Mouse (Mus musculus) gastrocnemius, postnatal 4 days (tissue): ENCODE data around the gene Alk. TPM values are rescaled to one million over a fixed set of nuclear protein-coding genes. Genes with fewer than 3 reads are reported as not detected.
A peak's percentile ranks its signal among the peaks of the same experiment; 100 is the strongest.

Source experiments
- DNase-seq, 2 experiments: peaks; one replicate each; pipeline ENCODE4 v3.0.0; 2021 to 2022; ENCODE audit warnings: low spot score in 2 of 2, mixed read lengths in 2 of 2
- total RNA-seq, 2 experiments: library from RNA; stranded (reverse); gene quantifications; 2 replicates each; pipeline ENCODE4 v1.2.3; 2021

Alk gene
- total RNA-seq, 2 experiments from 2014 or later: 0.37 to 0.47 TPM

DNA sequence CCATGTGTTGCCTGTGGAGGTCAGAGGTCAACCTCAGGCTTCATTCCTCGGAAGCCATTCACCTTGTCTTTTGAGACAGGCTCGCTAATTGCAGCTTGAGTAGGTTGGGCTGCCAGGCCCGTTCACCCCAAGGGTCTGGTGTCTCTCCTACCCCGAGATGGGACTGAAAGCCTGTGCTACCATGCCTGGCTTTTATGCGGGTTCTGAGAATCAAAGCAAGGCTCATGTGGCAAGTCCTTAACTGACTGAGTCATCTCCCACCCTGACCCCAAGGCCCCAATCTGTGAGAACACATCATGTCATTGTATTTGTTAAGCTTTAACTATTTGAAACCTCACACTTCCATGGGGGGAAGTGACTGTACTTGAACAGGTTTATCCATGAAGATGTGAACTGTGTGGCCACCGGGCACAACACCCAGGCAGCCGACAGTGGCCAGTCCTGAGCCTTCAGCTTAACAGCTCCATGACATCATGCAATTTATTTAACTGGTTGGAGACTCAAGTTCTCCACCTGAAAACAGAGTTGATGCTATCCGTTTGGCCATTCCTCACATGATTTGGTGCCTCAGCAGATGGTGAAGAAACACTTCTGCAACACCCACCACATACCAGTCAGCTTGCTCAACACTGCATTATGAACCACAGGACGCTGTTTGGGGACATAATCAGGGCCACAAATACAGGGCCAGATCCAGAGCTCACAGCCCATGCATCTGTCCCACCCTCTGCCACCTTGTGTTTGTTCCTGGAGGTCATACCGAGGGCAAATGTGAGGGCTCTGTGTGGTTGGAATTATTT, 446.4 kb downstream of the Alk start:
- no peak for DNase-seq

- DNase-seq: no peak
Measured at GRCm38 (mm10) chr17:72153038-72153437, 451.4 kb downstream of the Alk start.

GRCm38 (mm10) chr17:72144946-72145598, 459.4 kb downstream of the Alk start:
- DNase-seq: no peak

- DNase-seq: no peak
Measured at GRCm38 (mm10) chr17:72144461-72144860, 460.0 kb downstream of the Alk start.

- no peak for DNase-seq
Measured at GRCm38 (mm10) chr17:72132140-72132911, 472.1 kb downstream of the Alk start.

GRCm38 (mm10) chr17:72121660-72122059, 482.8 kb downstream of the Alk start:
- DNase-seq: no peak

DNA sequence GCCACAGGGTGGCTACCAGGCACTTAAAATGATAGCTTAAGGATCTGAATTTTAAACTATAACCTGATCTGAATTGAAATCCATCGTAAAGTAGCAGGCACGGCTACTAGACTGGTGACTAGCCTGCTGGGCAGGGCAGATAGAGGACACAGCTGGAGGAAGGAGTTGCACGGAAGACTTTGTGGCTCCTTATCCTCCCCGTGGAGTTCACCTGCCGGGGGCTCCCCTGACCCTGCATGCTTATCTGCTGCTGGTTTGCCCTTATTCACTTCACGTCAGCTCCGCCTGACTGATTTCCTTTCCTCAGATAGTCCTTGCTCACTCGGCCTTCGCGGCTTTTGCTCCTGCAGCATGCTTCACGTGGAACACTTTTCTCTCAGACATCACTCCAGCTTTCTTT, 484.1 kb downstream of the Alk start:
- DNase-seq: no peak

DNA sequence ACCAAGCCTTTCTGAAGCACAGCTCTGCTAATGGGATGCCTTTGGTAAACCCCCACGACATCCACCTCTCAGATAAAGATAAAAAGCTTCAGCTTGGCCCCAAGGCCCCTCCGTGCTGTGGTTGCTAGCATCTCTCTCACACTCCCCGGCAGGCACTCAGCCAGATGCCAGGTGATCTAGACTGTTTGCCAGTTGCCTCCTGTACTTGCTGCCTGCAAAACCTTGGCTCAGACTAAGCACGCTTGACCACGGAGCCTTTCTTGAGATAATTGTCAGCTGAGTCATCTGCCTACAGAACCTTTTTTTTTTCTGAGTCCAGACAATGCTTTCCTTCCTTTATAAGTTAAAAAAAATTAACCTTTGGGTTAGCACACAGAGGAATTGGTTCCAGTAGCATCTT, 486.1 kb downstream of the Alk start:
- no peak for DNase-seq

GRCm38 (mm10) chr17:72115271-72115944, 489.0 kb downstream of the Alk start:
- no peak for DNase-seq

- DNase-seq: no peak
Measured at GRCm38 (mm10) chr17:72112004-72112403, 492.4 kb downstream of the Alk start.

GRCm38 (mm10) chr17:72111528-72111927, 492.9 kb downstream of the Alk start:
- no peak for DNase-seq

- no peak for DNase-seq
Measured at GRCm38 (mm10) chr17:72087261-72087703, 517.1 kb downstream of the Alk start.

- no peak for DNase-seq
Measured at GRCm38 (mm10) chr17:72081396-72081795, 523.0 kb downstream of the Alk start.

DNA sequence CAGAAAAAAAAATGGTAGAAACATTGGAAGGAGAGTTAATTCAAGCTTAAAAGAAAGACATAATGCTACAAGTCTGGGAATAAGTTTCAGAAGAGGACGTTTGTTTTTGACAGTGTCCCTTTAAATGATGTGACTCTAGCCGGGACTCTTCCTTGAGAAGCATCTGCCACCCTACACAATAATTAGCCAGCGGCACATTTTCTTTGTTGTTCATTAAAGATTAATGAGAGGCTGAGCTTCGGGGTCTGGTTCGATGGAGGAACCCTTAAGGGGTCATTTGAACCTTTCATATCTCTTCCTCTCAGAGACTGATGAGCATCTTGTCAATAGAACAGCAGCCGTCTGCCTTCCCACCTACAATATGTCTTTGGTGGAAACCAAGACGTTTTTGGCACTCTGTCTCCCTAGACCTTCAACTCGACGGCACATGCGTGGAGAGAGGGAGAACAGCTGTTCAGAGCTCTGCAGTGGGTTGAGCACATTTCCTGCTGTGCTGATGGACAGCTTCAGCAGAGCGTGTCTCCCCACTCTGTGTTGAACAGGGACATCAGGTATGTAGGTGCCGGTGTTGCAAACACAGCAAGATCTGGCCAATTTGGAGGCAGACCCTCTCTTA, 528.0 kb downstream of the Alk start:
- no peak for DNase-seq

- DNase-seq: no peak
Measured at GRCm38 (mm10) chr17:72071871-72072270, 532.6 kb downstream of the Alk start.

DNA sequence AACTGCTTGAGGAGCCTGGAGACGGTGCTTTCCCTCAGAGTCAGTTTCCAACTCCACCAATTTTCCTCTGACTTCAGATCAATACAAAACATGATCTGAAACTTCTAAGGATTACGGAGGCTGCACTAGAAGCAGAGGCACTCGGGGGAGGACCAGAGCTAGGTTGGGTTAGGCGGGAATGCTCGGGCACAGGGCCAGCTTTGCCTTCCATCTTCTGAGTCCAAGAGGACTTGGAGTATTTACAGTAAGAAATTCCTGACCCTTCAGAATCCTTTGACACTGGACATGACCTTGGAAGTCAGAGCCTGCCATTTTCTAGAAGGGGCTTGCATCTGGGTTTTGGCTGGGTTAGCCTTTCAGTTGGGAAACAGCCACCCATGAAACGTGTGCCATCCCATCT, 536.3 kb downstream of the Alk start:
- DNase-seq: peak in 1 of 2 experiments; percentile 14

- DNase-seq: no peak
Measured at GRCm38 (mm10) chr17:72062978-72063377, 541.4 kb downstream of the Alk start.

- no peak for DNase-seq
Measured at GRCm38 (mm10) chr17:72059312-72059711, 545.1 kb downstream of the Alk start.

DNA sequence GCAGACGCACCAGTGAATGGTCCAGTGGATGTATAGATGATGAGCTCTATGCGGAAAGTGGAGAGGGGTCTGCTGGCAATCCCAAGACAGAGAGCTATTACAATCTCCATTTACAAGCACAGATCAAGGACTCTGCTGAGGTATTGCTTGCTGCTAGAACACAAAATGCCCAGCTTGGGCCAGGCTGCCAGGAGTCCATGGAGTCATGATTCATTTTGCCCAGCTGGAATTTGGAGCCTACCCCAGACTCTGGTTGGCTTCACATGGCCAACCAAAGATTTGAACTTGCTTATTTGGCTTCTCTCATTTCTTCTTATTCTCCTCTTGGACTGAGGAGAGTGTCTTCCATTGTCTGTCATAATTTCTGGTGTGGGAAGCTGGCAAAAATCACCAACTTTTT, 558.8 kb downstream of the Alk start:
- no peak for DNase-seq

DNA sequence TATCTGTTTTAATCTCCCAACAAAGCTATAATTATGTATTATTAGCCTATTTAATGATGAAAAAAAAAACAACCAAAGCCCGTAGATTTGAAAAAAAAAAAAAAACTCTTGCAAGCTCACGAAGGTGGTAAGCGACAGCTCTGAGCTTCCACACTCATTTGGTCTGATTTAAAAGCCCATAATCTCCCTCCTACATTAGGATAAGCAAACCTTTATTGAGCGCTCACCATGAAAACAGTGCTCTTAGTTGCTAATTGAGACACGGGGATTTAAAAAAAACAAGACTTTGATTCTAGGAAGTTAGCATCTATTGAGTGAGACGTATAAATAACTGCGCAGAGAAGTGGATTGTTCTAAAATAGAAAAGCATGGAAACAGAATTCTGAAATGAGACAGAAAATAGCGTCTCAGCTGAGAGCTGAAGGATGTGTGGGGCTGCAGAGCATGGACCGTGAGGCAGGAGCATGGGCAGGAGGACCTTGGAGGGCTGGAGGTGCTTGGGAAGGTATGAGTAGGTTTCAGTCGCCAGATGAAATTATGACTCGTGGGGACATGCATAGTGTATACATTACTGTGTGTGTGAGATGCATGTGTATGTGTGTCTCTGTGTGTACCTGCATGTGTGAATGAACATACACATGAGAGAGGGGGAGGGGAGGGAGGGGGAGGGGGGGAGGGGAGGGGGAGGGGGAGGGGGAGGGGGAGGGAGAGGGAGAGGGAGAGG, 560.6 kb downstream of the Alk start:
- no peak for DNase-seq
